Mouse (Mus musculus) embryonic fibroblast, embryonic 13.5 days (primary cell): ENCODE data around the gene Rreb1.

ENCODE experiments used
- CTCF ChIP-seq: IDR thresholded peaks from 2 replicates; pipeline ENCODE4 v1.5.1; 2011; ENCODE audit warnings: mild to moderate bottlenecking, control low read depth, low read length, moderate library complexity, borderline replicate concordance; ENCODE audit not compliant: insufficient read depth
- POLR2A ChIP-seq: IDR thresholded peaks from 2 replicates; pipeline ENCODE4 v1.6.1; 2011; ENCODE audit warnings: low read depth, mild to moderate bottlenecking, control low read depth, low read length, moderate library complexity

DNA sequence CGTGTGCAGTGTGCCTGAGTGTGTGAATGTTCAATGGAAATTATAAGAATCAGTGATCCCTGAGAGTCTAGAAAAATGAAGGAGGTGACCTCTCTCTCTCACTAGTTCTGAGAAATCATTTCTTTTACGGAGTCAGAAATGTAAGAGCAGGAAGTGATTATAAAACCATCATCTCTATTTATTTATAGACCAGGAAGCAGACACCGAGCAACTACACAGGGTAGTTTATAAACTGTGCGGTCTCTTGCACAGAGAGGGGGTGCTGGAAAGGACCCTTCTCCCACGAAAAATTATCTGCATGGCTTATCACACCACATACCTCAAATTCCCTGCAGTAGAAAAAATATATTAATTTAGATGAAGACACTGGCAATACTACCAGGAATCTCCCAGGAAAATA, 37.4 kb upstream of the Rreb1 start:
- TF ChIP-seq CTCF, result no peak
- TF ChIP-seq POLR2A, result no peak
